Mouse (Mus musculus) WW6 (cell line): ENCODE measurements around the gene Depdc5.
A peak's percentile ranks its signal among the peaks of the same experiment; 100 is the strongest.

Source experiments
- DNase-seq: peaks from one replicate; pipeline ENCODE4 v3.0.0-alpha.2; 2013; ENCODE audit warnings: low read depth, low spot score

Gene Depdc5

GRCm38 (mm10) chr5:32998783-32999182, 135.3 kb downstream of the Depdc5 start:
- no peak for DNase-seq

DNA sequence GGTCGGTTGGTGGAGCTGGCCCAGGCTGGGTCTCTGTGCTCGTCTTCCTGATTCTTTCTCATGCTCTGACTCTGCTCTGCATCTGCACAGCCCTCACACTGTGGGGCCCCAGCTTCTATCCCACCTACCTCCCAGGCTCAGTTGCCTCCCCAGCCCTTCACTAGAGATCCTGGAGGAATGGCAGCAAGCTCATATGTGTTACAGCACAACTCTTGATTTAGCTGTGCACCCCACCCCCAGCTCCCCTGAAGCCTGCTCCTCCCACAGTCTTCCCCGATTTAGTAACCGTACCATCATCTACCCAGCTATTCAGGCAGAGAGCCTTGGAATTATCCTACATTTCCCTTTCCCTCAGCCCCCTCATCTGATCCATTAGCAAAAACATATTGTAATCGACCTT, 137.6 kb downstream of the Depdc5 start:
- DNase-seq = no peak

GRCm38 (mm10) chr5:33002781-33003180, 139.3 kb downstream of the Depdc5 start:
- no peak for DNase-seq

- no peak for DNase-seq
These were observed 140.0 kb downstream of the Depdc5 start for GRCm38 (mm10) chr5:33003500-33003899.

DNA sequence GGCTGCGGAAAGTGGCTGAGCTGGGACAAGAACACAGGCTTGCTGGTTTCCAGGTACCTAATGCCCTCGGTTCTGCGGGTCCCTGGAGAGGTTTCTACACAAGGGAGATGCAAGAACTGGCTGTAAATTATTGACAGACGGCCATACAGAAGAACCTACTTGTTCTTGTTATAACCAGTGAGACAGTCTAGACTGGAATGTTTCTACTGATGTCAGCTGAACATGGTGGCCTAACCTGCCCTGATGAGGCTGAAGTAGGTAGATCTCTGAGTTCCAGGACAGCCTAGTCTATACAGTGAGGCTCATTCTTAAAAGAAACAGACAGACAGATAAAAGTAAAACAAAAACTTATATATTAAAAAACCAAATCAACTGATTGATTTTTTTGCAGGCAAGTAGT, 140.6 kb downstream of the Depdc5 start:
- no peak for DNase-seq

DNA sequence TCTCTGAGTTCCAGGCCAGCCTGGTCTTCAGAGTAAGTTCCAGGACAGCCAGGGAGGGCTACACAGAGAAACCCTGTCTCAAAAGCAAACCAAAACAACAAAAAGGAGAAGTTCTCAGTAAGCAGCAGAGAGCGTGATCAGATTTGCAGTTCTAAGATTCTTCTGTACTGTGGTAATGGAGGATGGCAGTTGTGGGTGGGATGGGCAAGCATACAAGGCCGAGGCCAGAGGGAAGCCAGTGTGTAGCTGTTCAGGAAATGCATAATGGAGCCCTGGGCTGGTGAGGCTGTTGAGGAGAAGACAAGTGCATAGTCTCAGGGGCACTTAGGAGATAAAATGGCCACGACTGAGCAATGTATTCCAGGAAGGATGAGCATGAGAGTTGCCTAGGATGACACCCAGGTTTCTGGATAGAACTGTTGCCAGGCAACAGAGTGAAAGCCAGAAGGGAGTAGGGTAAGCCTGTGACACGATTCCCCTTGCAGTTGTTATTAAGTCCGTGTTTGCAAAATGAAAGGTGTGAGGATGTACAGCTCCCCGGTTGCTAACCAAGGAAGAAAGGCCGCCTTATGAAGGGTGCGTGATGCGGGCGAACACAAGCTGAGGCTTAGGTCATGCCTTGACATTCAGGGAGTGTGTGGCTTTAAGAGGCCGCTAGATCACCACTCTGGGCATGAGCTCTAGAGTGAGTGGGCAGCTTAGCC, 142.1 kb downstream of the Depdc5 start:
- DNase-seq = no peak

DNA sequence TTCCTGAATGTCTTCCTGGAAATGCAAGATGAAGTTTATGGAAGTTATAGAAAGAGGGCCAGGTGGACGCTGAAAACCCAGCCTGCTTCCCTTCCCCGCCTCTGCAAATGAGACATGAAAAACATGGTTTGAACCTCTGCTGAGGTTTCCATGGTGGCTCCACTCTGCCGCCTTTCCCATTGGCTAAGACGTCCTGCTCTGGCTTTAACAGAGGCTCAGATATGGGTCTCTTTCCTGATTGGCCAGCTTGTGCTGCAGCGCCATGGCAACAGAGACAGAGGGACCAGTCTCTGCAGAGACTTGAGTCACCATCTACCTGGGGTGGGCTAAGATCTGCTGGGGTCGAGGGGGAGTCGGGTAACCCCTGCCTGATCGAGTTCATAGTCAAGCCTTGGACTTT, 143.2 kb downstream of the Depdc5 start:
- no peak for DNase-seq

DNA sequence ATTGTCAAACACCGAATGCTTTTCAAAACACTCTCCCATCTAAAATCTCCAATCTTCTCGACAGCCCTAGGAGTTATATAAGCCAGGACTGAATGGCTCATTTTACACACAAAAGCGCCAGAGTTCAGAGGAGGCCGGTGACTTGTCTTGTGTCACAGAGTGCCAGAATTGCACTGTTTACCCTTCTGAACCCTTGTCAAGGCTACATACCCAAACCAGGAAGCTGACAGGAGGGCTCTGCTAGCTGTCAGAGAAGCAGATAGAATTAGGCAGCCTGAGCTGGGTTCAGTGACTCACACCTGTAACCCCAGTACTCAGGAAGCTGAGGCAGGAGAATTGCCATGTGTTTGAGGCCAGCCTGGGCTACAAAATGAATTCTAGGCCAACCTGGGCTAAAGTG, 143.9 kb downstream of the Depdc5 start:
- DNase-seq = no peak

DNA sequence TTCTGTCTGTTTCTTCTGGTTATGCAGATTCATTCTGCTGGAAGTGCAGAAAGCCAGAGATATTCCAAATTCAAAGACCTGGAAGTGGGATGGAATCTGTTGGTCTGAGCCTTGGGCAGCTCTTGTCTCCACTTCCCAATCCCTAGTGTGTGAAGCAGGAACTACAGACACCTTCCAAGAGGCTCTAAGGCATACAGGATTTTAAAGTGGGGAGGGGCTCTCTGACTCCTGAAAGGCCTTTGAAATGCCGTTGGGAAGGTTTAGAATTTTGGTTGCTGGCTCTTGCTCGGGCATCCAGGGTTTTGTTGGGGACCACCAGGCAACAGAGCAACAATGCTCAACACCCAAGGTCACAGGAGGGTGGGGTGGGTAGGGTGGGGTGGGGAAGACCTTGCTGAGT, 145.8 kb downstream of the Depdc5 start:
- no peak for DNase-seq

DNA sequence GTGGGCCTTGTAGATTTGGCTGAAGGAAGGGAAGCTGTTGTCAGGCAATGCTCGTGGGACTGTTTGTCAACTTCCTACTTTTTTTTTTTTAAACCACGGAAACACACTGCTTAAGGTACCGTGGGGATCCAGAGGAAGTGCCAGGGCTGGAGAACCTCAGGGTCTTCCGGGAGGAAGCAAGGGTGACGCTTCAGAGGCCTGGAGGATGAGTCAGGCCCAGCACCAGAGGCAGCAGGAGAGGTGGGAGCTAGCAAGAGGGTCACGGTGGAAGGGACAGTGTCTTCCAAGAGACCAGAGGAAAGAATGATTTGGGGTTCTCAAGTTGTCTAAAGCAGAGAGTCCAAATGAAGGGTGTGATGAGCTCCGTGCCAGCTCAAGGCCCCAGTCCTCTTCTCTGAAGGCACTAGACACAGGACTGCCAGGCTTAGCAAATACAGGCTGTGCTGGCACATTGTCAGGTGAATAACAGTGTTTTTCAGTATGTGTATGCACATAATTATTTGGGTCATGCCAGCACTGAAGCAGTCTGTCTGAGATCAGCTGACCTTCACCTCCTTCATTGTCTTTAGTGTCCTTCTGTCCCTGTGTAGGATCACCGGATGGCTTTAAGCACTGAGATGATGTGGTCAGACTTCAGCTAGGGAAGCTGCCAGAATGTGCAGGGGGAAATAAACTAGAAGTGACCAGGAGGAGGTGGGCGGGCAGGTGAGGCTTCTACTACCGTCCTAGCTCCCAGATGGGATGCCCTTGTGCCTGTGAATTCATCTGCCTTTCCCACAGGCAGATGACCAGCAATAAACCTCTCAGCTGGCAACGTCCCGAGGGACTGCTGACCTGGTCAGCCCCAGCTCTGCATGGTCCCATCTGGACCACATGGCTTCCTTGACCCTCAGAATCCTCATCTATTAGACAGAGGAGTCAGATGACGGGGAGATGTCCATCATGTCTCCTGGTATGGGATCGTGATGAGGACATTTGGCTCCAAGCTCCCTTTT, 146.6 kb downstream of the Depdc5 start:
- no peak for DNase-seq

DNA sequence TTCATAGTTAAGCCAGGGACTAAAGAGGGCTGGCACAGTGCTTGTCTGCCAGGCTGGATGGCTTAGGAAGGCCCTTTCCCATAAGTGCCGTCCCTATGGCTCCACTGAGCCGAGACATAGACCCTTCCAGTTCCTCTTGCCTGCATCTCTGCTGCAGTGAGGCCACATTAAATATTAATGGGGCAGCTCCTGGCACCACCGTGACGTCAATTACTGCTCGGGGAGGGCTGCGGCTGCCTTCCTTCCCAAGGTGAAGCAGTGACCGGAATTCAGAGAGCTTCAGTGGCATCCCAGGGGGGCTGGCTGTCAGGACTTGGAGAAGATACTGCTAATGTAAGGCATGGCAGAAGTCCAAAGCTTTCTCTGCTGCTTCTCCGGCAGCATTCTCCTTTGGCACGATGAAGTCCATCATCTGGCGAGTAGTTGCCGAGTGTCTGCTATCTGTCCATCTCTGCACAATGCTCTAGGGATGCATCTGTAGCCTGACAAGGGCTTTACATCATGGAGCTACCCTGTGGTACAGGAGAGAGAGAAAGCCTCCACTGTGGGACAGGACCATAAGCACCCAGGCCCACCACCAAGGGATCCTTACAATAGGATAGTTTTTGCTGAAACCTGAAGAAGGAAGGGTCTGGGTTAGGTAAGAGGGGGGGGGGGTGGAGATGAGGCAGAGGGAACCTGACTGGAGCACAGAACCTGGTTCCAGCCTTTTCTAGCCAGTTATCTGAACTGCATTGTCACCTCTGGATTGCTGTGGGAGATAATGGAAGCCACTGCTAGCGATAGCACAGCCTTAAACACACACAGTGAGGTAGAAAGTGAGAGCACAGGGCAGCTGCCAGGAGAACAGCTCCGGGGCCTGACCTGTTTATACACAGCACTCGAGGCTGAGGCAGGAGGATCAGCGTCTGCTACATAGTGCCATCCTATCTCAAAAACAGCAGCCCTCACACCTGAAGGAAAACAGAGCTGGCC, 147.9 kb downstream of the Depdc5 start:
- DNase-seq = no peak

- DNase-seq = no peak
These were observed 150.6 kb downstream of the Depdc5 start for GRCm38 (mm10) chr5:33014096-33014495.

GRCm38 (mm10) chr5:33015579-33015978, 152.1 kb downstream of the Depdc5 start:
- DNase-seq = no peak

- DNase-seq = no peak
These were observed 154.7 kb downstream of the Depdc5 start for GRCm38 (mm10) chr5:33018189-33018560.

GRCm38 (mm10) chr5:33018561-33019425, 155.3 kb downstream of the Depdc5 start, which contains the start of gene Ywhah:
Ywhah (plus strand) TSS chr5:33018816.
- DNase-seq = peak; percentile 88

GRCm38 (mm10) chr5:33019426-33019821, 155.9 kb downstream of the Depdc5 start:
- DNase-seq = no peak

- DNase-seq = no peak
These were observed 158.1 kb downstream of the Depdc5 start for GRCm38 (mm10) chr5:33021622-33022021.

DNA sequence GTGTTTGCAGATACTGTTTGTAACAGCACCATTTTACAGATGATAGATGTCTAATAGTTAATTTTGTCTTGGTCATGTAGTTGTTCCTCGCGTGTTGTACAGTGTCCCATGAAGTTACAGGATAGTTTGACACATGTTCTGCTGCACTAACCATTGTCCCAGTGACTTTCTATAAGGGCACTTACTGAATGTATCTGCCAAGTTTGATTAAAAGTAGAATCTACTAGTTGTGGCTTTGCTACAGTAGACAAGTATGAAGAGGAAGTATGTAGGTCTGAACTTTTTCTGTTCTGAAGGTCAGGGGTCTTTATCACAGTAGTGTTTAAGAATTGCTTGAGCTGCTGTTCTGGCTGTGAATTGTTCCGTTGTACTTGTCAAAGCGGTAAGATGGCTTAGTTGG, 159.8 kb downstream of the Depdc5 start:
- DNase-seq = no peak

GRCm38 (mm10) chr5:33024474-33024873, 161.0 kb downstream of the Depdc5 start:
- DNase-seq = no peak

DNA sequence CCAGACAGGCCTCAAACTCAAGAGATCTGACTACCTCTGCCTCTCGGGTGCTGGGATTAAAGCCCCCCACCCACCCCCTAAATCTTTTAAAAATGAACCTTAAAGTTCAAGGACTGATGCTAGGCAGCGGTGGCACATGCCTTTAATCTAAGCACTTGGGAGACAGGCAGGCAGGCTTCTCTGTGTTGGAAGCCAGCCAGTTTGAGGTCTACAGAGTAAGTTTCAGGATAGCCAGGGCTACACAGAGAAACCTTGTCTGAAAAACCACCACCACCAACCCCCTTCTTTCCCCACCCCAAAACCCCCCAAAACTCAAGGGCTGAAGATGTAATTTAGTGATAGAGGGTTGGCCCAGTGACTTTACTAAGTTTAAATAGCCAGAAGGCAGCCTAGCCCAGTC, 165.2 kb downstream of the Depdc5 start:
- no peak for DNase-seq
